Mouse (Mus musculus) kidney, adult 2 months (tissue): ENCODE data around the gene Gpr107.

Source experiments
- CTCF ChIP-seq: fragments of 200-500 bp; conservative IDR thresholded peaks from 2 replicates; pipeline ENCODE4 v1.5.1; 2011; ENCODE audit warnings: low read depth, mild to moderate bottlenecking, control low read depth, low read length, moderate library complexity, mixed read lengths; ENCODE audit not compliant: insufficient read depth, insufficient read length
- POLR2A ChIP-seq: fragments of 200-500 bp; IDR thresholded peaks from one replicate; pipeline ENCODE4 v1.6.1; 2011; ENCODE audit warnings: low read depth, low read length, control low read depth

DNA sequence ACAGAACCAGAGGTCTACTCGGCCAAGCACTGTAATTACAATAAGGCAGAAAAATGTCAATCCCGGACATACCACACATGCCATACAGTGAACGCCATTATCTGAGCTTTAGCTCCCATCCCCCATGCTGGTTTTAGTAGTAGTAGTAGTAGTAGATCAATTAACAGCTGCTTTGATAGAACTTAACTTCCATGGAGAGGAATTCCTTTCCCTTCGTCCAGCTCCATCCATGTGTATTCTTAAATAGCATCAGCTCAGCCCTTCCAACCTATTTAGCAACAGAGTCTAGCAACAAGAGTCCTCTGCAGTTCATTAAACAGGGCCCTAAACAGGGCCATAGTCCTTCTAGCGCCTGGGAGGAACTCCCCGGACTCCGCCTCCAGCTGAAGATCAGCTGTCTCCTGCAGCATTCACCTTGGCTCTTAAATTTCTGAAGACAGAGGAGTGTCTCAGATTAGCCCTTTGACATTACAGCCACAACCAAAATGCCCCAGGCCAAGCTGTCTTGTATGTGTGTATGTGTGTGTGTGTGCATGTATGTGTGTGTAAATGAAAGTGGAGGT, 30.9 kb upstream of the Gpr107 start:
- no peak for TF ChIP-seq POLR2A
- no peak for TF ChIP-seq CTCF
